Mouse (Mus musculus): ENCODE measurements around the gene Zfp326.
A peak's percentile ranks its signal among the peaks of the same experiment; 100 is the strongest.

Zfp326 gene

GRCm38 (mm10) chr5:105867841-105868447 is 8.4 kb upstream of the Zfp326 start:
- DNase-seq, result no peak

- peak; percentile 90 to 93 for DNase-seq
Measured at GRCm38 (mm10) chr5:105868593-105868992, 7.8 kb upstream of the Zfp326 start.

- DNase-seq, result no peak
Measured at GRCm38 (mm10) chr5:105869739-105870138, 6.6 kb upstream of the Zfp326 start.

GRCm38 (mm10) chr5:105871140-105871539 is 5.2 kb upstream of the Zfp326 start:
- no peak for DNase-seq

GRCm38 (mm10) chr5:105872176-105872575 is 4.2 kb upstream of the Zfp326 start:
- no peak for DNase-seq

- DNase-seq, result no peak
Measured at GRCm38 (mm10) chr5:105872916-105873315, 3.4 kb upstream of the Zfp326 start.

GRCm38 (mm10) chr5:105873774-105874173 is 2.6 kb upstream of the Zfp326 start:
- DNase-seq, result no peak

GRCm38 (mm10) chr5:105874476-105874875 is 1.9 kb upstream of the Zfp326 start:
- no peak for DNase-seq

- DNase-seq, result peak; percentile 55 to 66
Measured at GRCm38 (mm10) chr5:105876925-105877774, 785 bp downstream of the Zfp326 start.

GRCm38 (mm10) chr5:105887317-105887716 is 11.0 kb downstream of the Zfp326 start:
- DNase-seq, result no peak

- DNase-seq, result no peak
Measured at GRCm38 (mm10) chr5:105898161-105898560, 21.8 kb downstream of the Zfp326 start.

GRCm38 (mm10) chr5:105909209-105909608 is 32.8 kb downstream of the Zfp326 start:
- no peak for DNase-seq

GRCm38 (mm10) chr5:105909671-105910070 is 33.3 kb downstream of the Zfp326 start:
- no peak for DNase-seq

- DNase-seq, result no peak
Measured at GRCm38 (mm10) chr5:105911498-105911897, 35.1 kb downstream of the Zfp326 start.

GRCm38 (mm10) chr5:105917398-105917797 is 41.0 kb downstream of the Zfp326 start:
- no peak for DNase-seq

GRCm38 (mm10) chr5:105918289-105918688 is 41.9 kb downstream of the Zfp326 start:
- DNase-seq, result peak in 1 of 2 experiments; percentile 51

GRCm38 (mm10) chr5:105922818-105923487 is 46.6 kb downstream of the Zfp326 start:
- DNase-seq, result no peak

- no peak for DNase-seq
Measured at GRCm38 (mm10) chr5:105924347-105924746, 48.0 kb downstream of the Zfp326 start.

- peak; percentile 37 to 46 for DNase-seq
Measured at GRCm38 (mm10) chr5:105925568-105926255, 49.3 kb downstream of the Zfp326 start.

GRCm38 (mm10) chr5:105930282-105930681 is 53.9 kb downstream of the Zfp326 start:
- DNase-seq, result peak; percentile 50 to 54

GRCm38 (mm10) chr5:105932392-105932791 is 56.0 kb downstream of the Zfp326 start:
- no peak for DNase-seq

- DNase-seq, result peak in 1 of 2 experiments; percentile 36
Measured at GRCm38 (mm10) chr5:105941951-105942350, 65.6 kb downstream of the Zfp326 start.

All from cerebellum, postnatal 14 days (tissue).